Mouse (Mus musculus) forebrain, embryonic 11.5 days (tissue): Measurements from ENCODE around the gene Rsrc1. TPM values are rescaled to one million over a fixed set of nuclear protein-coding genes. Genes with fewer than 3 reads are reported as not detected.
"Not testable (repeated sequence)": the region's sequence is repeated elsewhere in the genome, so short reads cannot be mapped to it uniquely, and the experiment has no call there.

ENCODE experiments used
- ATAC-seq: fragments of 200-750 bp; cut with Nextera tagmentation; replicated peaks from 2 replicates; pipeline ENCODE4 v1.8.0; 2017; ENCODE audit warnings: moderate TSS enrichment; ENCODE audit not compliant: low FRiP score
- DNase-seq: peaks from one replicate; pipeline ENCODE4 v3.0.0-alpha.2; 2017; ENCODE audit warnings: low spot score
- H3K27ac ChIP-seq: fragments of 300-500 bp; sonication (generic); 2 replicates; pipeline ENCODE4 v1.5.1; 2014; ENCODE audit warnings: low read depth, low read length
- H3K27me3 ChIP-seq: fragments of 300-500 bp; sonication (generic); 2 replicates; pipeline ENCODE4 v1.6.1; 2014; ENCODE audit warnings: mild to moderate bottlenecking, low read length, mixed read lengths; ENCODE audit not compliant: control insufficient read depth, insufficient read depth
- H3K36me3 ChIP-seq: fragments of 300-500 bp; sonication (generic); 2 replicates; pipeline ENCODE4 v1.6.1; 2014; ENCODE audit warnings: mild to moderate bottlenecking, low read length, moderate library complexity, mixed read lengths; ENCODE audit not compliant: control insufficient read depth, insufficient read depth
- H3K4me1 ChIP-seq: fragments of 300-500 bp; sonication (generic); replicated peaks from 2 replicates; pipeline ENCODE4 v1.6.1; 2014; ENCODE audit warnings: low read length, mixed read lengths; ENCODE audit not compliant: control insufficient read depth, insufficient read depth
- H3K4me2 ChIP-seq: fragments of 300-500 bp; sonication (generic); 2 replicates; pipeline ENCODE4 v1.6.1; 2014; ENCODE audit warnings: low read depth, mild to moderate bottlenecking, low read length, moderate library complexity, mixed read lengths; ENCODE audit not compliant: severe bottlenecking
- H3K4me3 ChIP-seq: fragments of 300-500 bp; sonication (generic); 2 replicates; pipeline ENCODE4 v1.5.1; 2014; ENCODE audit warnings: low read depth, low read length
- H3K9ac ChIP-seq: fragments of 300-500 bp; sonication (generic); 2 replicates; pipeline ENCODE4 v1.6.1; 2014; ENCODE audit warnings: low read length
- H3K9me3 ChIP-seq: fragments of 300-500 bp; sonication (generic); 2 replicates; pipeline ENCODE4 v1.6.1; 2016; ENCODE audit warnings: low read length, mixed read lengths; ENCODE audit not compliant: control insufficient read depth
- WGBS: fragments of 180-500 bp; shearing (Covaris S2); extraction: QIAGEN DNeasy Blood & Tissue Kit; methylation state at CpG from one replicate; pipeline ENCODE4 v1.1.7; 2014; 5-methylcytosine and 5-hydroxymethylcytosine counted together
- polyA plus RNA-seq: library from polyadenylated mRNA; unstranded; fragments of >200 nt; fragmentation: Nextera tagmentation; extraction: Ambion mirVana; gene quantifications from 2 replicates; pipeline ENCODE4 v1.2.1, GENCODE M21; 2014

Gene Rsrc1
- polyA plus RNA-seq, 1 experiment from 2014 or later = 44.6 TPM

GRCm38 (mm10) chr3:67144952-67145351, 163.8 kb downstream of the Rsrc1 start:
- no peak for ATAC-seq
- DNase-seq = no peak
- 81% methylated on average over 2 of the region's 2 CpGs for WGBS
- Histone ChIP-seq H3K4me1 (no peaks in the 10 kb centered on the region), H3K27ac (no peak overlapping the region), H3K36me3 (no peaks in the 10 kb centered on the region), H3K27me3 (no peaks in the 10 kb centered on the region), H3K9me3 (no peaks in the 10 kb centered on the region), H3K4me3 (no peak overlapping the region), H3K9ac (no peak overlapping the region), H3K4me2 (no peak overlapping the region)

- H3K4me2 ChIP-seq = no peak overlapping the region
- no peaks in the 10 kb centered on the region for H3K36me3 ChIP-seq
- no peaks in the 10 kb centered on the region for H3K9me3 ChIP-seq
- no peak overlapping the region for H3K9ac ChIP-seq
- no peak for ATAC-seq
- WGBS = 94% methylated on average over 1 of the region's 1 CpGs
- no peak for DNase-seq
- no peak overlapping the region for H3K27ac ChIP-seq
- no peaks in the 10 kb centered on the region for H3K4me1 ChIP-seq
- H3K4me3 ChIP-seq = no peak overlapping the region
- no peaks in the 10 kb centered on the region for H3K27me3 ChIP-seq
Measured at GRCm38 (mm10) chr3:67146280-67146679, 165.1 kb downstream of the Rsrc1 start.

GRCm38 (mm10) chr3:67147246-67147645, 166.1 kb downstream of the Rsrc1 start:
- ATAC-seq = no peak
- DNase-seq = no peak
- no peaks in the 10 kb centered on the region for H3K4me1 ChIP-seq
- H3K27ac ChIP-seq = no peak overlapping the region
- H3K4me3 ChIP-seq = no peak overlapping the region
- 22% methylated on average over 3 of the region's 3 CpGs for WGBS
- H3K36me3 ChIP-seq = no peaks in the 10 kb centered on the region
- H3K27me3 ChIP-seq = no peaks in the 10 kb centered on the region
- no peak overlapping the region for H3K4me2 ChIP-seq
- no peak overlapping the region for H3K9ac ChIP-seq
- no peaks in the 10 kb centered on the region for H3K9me3 ChIP-seq

GRCm38 (mm10) chr3:67197179-67197578, 216.0 kb downstream of the Rsrc1 start:
- ATAC-seq (no peak), DNase-seq (no peak)
- Histone ChIP-seq H3K9ac (no peak overlapping the region), H3K4me1 (no peaks in the 10 kb centered on the region), H3K36me3 (no peaks in the 10 kb centered on the region), H3K27ac (no peak overlapping the region), H3K4me3 (no peak overlapping the region), H3K9me3 (no peaks in the 10 kb centered on the region), H3K4me2 (no peak overlapping the region), H3K27me3 (no peaks in the 10 kb centered on the region)
- WGBS = 41% methylated on average over 3 of the region's 3 CpGs

GRCm38 (mm10) chr3:67213047-67213457, 231.9 kb downstream of the Rsrc1 start:
- no peak for DNase-seq
- Histone ChIP-seq H3K4me2 (no peak overlapping the region), H3K27ac (no peak overlapping the region), H3K9me3 (no peaks in the 10 kb centered on the region), H3K36me3 (no peaks in the 10 kb centered on the region), H3K4me1 (peaks cover 3% of the 10 kb centered on the region; the same call in 1 of the 2 replicates), H3K9ac (no peak overlapping the region), H3K4me3 (no peak overlapping the region), H3K27me3 (no peaks in the 10 kb centered on the region)
- 23% methylated on average over 1 of the region's 1 CpGs for WGBS
- ATAC-seq = peak; percentile 61

GRCm38 (mm10) chr3:67232617-67233241, 251.5 kb downstream of the Rsrc1 start:
- no peak overlapping the region for H3K4me3 ChIP-seq
- H3K4me2 ChIP-seq = no peak overlapping the region
- no peak overlapping the region for H3K9ac ChIP-seq
- H3K27ac ChIP-seq = no peak overlapping the region
- H3K36me3 ChIP-seq = no peaks in the 10 kb centered on the region
- 9% methylated on average over 3 of the region's 3 CpGs for WGBS
- H3K4me1 ChIP-seq = 0 out of 2 replicates have a peak, but pooled peaks cover 2% of the 10 kb centered on the region
- ATAC-seq (no peak), DNase-seq (no peak)
- no peaks in the 10 kb centered on the region for H3K27me3 ChIP-seq
- no peaks in the 10 kb centered on the region for H3K9me3 ChIP-seq

GRCm38 (mm10) chr3:67242451-67242850, 261.3 kb downstream of the Rsrc1 start:
- H3K9me3 ChIP-seq, H3K4me1 ChIP-seq, H3K27ac ChIP-seq, H3K27me3 ChIP-seq, H3K4me3 ChIP-seq, DNase-seq, ATAC-seq, H3K36me3 ChIP-seq, H3K4me2 ChIP-seq, H3K9ac ChIP-seq: not testable (repeated sequence)
- 89% methylated on average over 10 of the region's 10 CpGs for WGBS

GRCm38 (mm10) chr3:67267448-67267847, 286.3 kb downstream of the Rsrc1 start:
- WGBS = 71% methylated on average over 3 of the region's 3 CpGs

GRCm38 (mm10) chr3:67279781-67280180, 298.6 kb downstream of the Rsrc1 start:
- H3K4me3 ChIP-seq = no peak overlapping the region
- no peak overlapping the region for H3K4me2 ChIP-seq
- no peaks in the 10 kb centered on the region for H3K27me3 ChIP-seq
- WGBS = 87% methylated on average over 4 of the region's 4 CpGs
- H3K36me3 ChIP-seq = no peaks in the 10 kb centered on the region
- H3K27ac ChIP-seq = no peak overlapping the region
- no peak for DNase-seq
- H3K9ac ChIP-seq = no peak overlapping the region
- no peak for ATAC-seq
- H3K9me3 ChIP-seq = no peaks in the 10 kb centered on the region
- no peaks in the 10 kb centered on the region for H3K4me1 ChIP-seq

More at GRCm38 (mm10) chr3:67267448-67267847, 286.3 kb downstream of the Rsrc1 start:
- Histone ChIP-seq H3K9ac (no peak overlapping the region), H3K4me1 (no peaks in the 10 kb centered on the region), H3K27ac (no peak overlapping the region), H3K27me3 (no peaks in the 10 kb centered on the region), H3K9me3 (no peaks in the 10 kb centered on the region), H3K36me3 (no peaks in the 10 kb centered on the region), H3K4me3 (no peak overlapping the region), H3K4me2 (no peak overlapping the region)
- ATAC-seq (no peak), DNase-seq (no peak)
